Mouse (Mus musculus) left cerebral cortex, adult 2 months (tissue): ENCODE measurements at regions not wholly inside any gene's neighbourhood (a gene's known extent, or its start where the extent isn't known, plus 50 kb on each side); places are given as distances from the start of the nearest gene placed in this dataset.
"Not testable (repeated sequence)": the region's sequence is repeated elsewhere in the genome, so short reads cannot be mapped to it uniquely, and the experiment has no call there.

ENCODE experiments used
- DNase-seq, 2 experiments: peaks; one replicate each; pipeline ENCODE4 v3.0.0; 2021 to 2022; ENCODE audit warnings: low spot score in 2 of 2, mixed read lengths in 1 of 2; ENCODE audit errors: extremely low spot score in 1 of 2
- H3K27ac ChIP-seq: fragments of 200-600 bp; 2 replicates; pipeline ENCODE4 v1.8.1; 2022
- H3K4me3 ChIP-seq: fragments of 200-600 bp; 2 replicates; pipeline ENCODE4 v1.8.1; 2022
- CTCF ChIP-seq: fragments of 200-600 bp; IDR thresholded peaks from 2 replicates; pipeline ENCODE4 v1.8.1; 2022; ENCODE audit warnings: antibody characterized with exemption, mild to moderate bottlenecking, moderate library complexity
- intact Hi-C: fragments of 180-260 bp; cut with DNase I; formaldehyde crosslinking; loops from one replicate; pipeline ENCODE4 v1.15.1; 2025

DNA sequence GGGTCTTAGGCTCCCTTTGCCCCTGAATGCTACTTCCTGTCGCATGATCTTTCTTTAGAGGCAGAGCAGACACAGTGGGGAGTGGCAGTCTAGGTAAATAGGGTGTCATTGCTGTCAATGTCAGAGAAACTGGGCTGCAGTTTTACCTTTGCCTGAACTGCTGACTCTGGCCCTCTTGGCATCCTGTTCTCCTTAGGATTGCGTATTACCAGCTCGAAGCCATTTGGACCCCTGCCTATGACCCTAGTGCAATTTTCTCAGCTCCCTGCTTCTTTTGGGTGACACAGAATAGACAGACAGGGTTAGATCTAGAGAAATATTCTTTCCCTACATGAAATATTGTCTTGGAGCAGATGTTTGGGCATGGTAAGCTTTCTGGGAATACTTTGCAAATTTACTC lies 467.3 kb upstream of the Slc35b3 start:
- DNase-seq = no peak
- intact Hi-C loops = no loop called here
- TF ChIP-seq CTCF = no peak

GRCm38 (mm10) chr13:39425944-39426343 lies 465.3 kb upstream of the Slc35b3 start:
- peak; percentile 19 for TF ChIP-seq CTCF
- Histone ChIP-seq H3K27ac (no peak overlapping the region), H3K4me3 (no peak overlapping the region)
- intact Hi-C loops = no loop called here
- no peak for DNase-seq

More for the DNA sequence above, 467.3 kb upstream of the Slc35b3 start:
- H3K4me3 ChIP-seq = no peak overlapping the region
- H3K27ac ChIP-seq = no peak overlapping the region

DNA sequence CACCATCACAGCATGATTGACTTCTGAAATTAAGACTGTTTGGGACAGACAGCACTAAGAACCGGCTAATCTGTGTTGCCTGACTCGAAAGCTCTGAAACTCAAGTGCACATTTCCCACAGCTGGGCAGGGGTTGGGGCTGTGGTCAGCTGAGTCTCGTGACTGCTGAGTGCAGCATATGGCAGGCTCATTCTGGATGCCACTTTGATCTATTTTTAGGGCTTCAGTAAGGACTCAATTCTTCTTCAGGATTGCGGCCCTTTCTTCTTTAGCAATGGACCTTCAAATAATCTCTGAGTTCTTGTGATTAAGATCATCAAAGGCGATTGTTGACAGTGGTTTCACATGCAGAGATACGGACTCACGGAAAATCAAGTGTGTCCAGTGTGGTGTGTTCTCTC lies 457.5 kb upstream of the Slc35b3 start:
- intact Hi-C loops = no loop called here
- Histone ChIP-seq H3K4me3 (no peak overlapping the region), H3K27ac (no peak overlapping the region)
- no peak for DNase-seq
- TF ChIP-seq CTCF = no peak

DNA sequence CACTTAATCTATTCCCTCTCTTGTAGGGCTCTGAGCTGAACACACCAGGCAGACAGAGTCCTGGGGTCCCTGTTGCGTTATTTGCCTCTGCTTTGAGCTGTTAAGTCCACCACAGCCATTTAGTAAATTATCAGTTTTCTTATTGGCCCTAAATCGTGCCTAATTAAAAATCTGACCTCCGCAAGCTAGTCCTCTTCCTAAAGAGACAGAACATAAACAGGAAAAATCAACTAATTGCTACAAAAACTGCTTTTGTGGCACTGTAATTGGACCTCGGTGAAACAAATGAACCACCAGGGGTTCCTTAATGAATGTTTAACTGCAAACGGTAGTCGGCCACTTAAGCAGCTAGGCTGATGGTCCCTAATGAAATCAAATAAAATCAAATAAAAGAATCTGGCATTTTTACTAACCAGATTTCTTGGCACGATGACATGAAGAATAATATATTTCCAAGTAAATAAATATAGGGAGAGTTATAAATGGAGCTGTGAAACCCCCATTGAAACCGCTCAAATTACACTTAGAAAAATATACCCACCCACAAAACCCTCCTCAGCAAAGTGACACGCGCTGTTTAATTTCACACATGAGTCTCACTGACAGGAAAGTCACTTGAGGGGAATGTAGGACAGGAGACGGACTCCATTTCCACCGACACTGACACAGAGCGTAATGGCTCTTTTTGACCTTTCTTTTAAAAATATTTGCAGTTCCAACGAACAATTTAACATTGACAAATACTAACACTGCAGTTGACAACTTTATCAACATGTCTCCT lies 451.0 kb upstream of the Slc35b3 start:
- TF ChIP-seq CTCF = no peak
- no peak overlapping the region for H3K27ac ChIP-seq
- intact Hi-C loops = no loop called here
- no peak for DNase-seq
- no peak overlapping the region for H3K4me3 ChIP-seq

DNA sequence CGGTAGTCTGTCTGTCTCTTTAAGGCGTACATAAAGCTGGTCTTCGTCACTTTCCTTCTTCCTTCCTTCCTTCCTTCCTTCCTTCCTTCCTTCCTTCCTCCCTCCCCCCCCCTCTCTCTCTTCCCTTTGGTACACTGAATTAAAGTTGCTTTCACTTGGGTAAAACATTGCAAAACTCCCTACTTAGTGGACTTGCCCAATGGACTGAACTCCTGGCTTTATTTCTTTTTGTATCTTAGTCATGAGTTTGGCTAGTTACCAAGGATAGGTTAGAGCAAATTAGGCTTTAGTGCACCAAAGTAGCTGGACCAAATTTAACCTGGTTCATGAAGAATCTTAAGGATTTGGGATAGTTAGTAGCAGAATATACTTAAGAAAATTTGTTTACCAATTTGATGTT lies 431.9 kb upstream of the Slc35b3 start:
- Histone ChIP-seq H3K4me3 (no peak overlapping the region), H3K27ac (no peak overlapping the region)
- no peak for DNase-seq
- no peak for TF ChIP-seq CTCF
- intact Hi-C loops = no loop called here

- H3K4me3 ChIP-seq, H3K27ac ChIP-seq, DNase-seq, intact Hi-C loops: not testable (repeated sequence)
These were observed 431.5 kb upstream of the Slc35b3 start for GRCm38 (mm10) chr13:39392151-39392550.

DNA sequence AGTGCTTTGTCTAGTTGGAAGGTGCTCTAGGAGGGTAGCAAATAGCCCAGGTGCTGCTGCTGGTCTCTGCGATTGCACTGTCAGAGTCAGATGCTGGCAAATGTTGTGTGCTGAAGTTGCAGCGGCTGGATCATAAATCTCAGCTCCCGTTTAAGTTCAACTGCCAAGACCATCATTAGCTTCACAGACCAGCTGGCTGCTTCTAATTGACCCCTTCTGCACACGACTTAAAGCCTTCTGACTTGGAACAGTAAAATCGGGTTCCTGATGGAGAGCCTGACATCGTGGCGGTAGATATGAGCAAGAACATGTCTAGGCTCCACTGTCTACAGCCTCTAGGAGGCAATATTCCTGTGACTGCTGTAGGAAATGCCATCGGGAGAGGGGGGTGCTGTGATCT lies 416.0 kb upstream of the Slc35b3 start:
- TF ChIP-seq CTCF = no peak
- Histone ChIP-seq H3K4me3 (no peak overlapping the region), H3K27ac (no peak overlapping the region)
- intact Hi-C loops = no loop called here
- DNase-seq = no peak

- no peak overlapping the region for H3K4me3 ChIP-seq
- H3K27ac ChIP-seq = no peak overlapping the region
- intact Hi-C loops = no loop called here
- no peak for TF ChIP-seq CTCF
- no peak for DNase-seq
These were observed 415.6 kb upstream of the Slc35b3 start for GRCm38 (mm10) chr13:39376269-39376668.

- peak; percentile 20 for TF ChIP-seq CTCF
- no peak overlapping the region for H3K27ac ChIP-seq
- DNase-seq = no peak
- intact Hi-C loops = no loop called here
- no peak overlapping the region for H3K4me3 ChIP-seq
These were observed 411.9 kb upstream of the Slc35b3 start for GRCm38 (mm10) chr13:39372565-39372964.

- H3K27ac ChIP-seq = no peak overlapping the region
- intact Hi-C loops = no loop called here
These were observed 403.0 kb upstream of the Slc35b3 start for GRCm38 (mm10) chr13:39363637-39364036.

GRCm38 (mm10) chr13:39362536-39362935 lies 401.9 kb upstream of the Slc35b3 start:
- H3K4me3 ChIP-seq = no peak overlapping the region
- TF ChIP-seq CTCF = no peak
- intact Hi-C loops = no loop called here
- DNase-seq = no peak
- H3K27ac ChIP-seq = no peak overlapping the region

More at GRCm38 (mm10) chr13:39363637-39364036, 403.0 kb upstream of the Slc35b3 start:
- no peak; the same call in 1 of the 2 replicates for TF ChIP-seq CTCF
- no peak overlapping the region for H3K4me3 ChIP-seq
- no peak for DNase-seq

DNA sequence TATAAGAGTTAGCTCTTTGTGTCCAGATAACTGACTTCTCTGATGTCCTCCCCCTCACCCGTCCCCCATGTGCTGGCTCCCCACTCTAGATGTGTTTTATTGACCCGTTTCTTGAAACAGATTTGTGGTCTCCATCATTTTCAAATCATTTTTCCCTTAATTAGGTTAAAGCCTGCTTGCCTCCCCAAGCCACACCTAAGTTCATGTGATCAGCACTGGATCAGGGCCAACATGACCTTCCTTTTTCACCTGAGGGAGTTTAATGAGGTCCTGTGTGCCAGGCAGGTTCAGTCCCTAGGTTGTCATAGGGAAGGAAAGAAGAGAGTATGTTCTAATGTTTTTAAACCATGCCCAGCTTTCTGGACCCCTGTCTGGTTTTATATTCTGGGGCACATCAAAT lies 390.9 kb upstream of the Slc35b3 start:
- no peak overlapping the region for H3K4me3 ChIP-seq
- DNase-seq = no peak
- intact Hi-C loops = no loop called here
- no peak overlapping the region for H3K27ac ChIP-seq
- no peak for TF ChIP-seq CTCF

DNA sequence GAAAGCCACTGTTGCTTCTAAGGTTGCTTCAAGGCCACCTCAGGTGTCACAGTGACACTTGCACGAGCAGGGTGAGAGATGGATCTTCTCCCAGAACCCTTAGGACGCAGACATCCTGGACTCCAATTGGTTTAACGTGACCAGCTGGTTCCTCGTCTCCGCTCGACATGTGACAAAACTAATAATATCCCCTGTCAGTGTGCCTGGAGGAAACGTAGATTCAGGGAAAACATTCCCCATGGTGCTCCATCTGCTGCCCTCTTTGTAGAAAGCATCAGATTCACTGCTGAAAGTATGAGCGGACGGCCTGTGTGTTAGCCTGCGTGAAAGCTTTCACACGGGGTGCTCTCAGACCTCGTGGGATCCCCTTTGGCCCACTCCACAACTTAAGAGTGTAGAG lies 390.0 kb upstream of the Slc35b3 start:
- intact Hi-C loops = no loop called here
- H3K27ac ChIP-seq = no peak overlapping the region
- H3K4me3 ChIP-seq = no peak overlapping the region
- DNase-seq = peak in 1 of 2 experiments; percentile 10
- TF ChIP-seq CTCF = peak; percentile 5; the same call in 1 of the 2 replicates
